Mouse (Mus musculus) heart, adult 2 months (tissue): ENCODE results near the gene Ddx23.

Experiments
- CTCF ChIP-seq: fragments of 200-600 bp; IDR thresholded peaks from 2 replicates; pipeline ENCODE4 v1.8.1; 2022; ENCODE audit warnings: antibody characterized with exemption, mild to moderate bottlenecking, moderate library complexity
- EP300 ChIP-seq: fragments of 200-500 bp; IDR thresholded peaks from 2 replicates; pipeline ENCODE4 v1.6.1; 2011; ENCODE audit warnings: low read depth, low read length, control low read depth; ENCODE audit not compliant: insufficient read depth

DNA sequence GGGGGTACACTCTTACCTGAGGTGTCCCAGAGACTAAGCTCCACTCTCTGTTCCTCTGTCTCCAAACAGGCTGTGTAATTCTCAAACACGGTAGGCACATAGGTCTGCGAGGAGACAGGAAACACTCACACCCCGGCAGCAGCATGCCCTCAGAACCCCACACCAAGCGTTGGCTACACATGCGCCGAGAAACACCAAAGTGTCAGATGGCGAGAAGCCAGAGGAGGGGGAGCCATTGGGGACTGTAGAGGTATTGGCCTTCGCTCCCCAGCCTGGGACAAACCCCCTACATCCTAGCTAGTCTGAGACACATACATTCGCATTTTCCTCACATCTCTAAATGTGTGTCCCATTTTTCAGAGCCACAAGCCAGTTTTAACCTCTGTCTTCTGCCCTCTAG lies 13.8 kb upstream of the Ddx23 start:
- TF ChIP-seq CTCF (no peak), EP300 (no peak)
